Mouse (Mus musculus): ENCODE measurements around the gene Sap30bp. TPM values are rescaled to one million over a fixed set of nuclear protein-coding genes. Genes with fewer than 3 reads are reported as not detected.
A peak's percentile ranks its signal among the peaks of the same experiment; 100 is the strongest.

The Sap30bp gene
- total RNA-seq, 2 experiments from 2014 or later: 46.7 to 50.1 TPM

- TF ChIP-seq CTCF (IDR thresholded peaks at IDR 0.05): peak; percentile 94
- Histone ChIP-seq H3K4me3 (no peak overlapping the region), H3K27ac (no peak overlapping the region)
- DNase-seq (ENCODE audit: extremely low spot score in 1 of 2, low spot score in 2 of 2): peak; percentile 45 to 63
- intact Hi-C loops (cut with DNase I): loop anchor here (1.0 to 5.0 kb wide), 2 partner anchors 59 to 192 kb away; partner anchors contain the start of gene Trim65
Observed at GRCm38 (mm10) chr11:115939690-115940329, 6.7 kb downstream of the Sap30bp start.

- Histone ChIP-seq H3K27ac (no peak overlapping the region), H3K4me3 (no peak overlapping the region)
- peak; percentile 20 for TF ChIP-seq CTCF (IDR thresholded peaks at IDR 0.05)
- intact Hi-C loops (cut with DNase I): no loop called here
- no peak for DNase-seq (ENCODE audit: extremely low spot score in 1 of 2, low spot score in 2 of 2)
Observed at GRCm38 (mm10) chr11:115941980-115942379, 8.9 kb downstream of the Sap30bp start.

GRCm38 (mm10) chr11:115945247-115945646 is 12.2 kb downstream of the Sap30bp start:
- TF ChIP-seq CTCF (IDR thresholded peaks at IDR 0.05): no peak
- H3K27ac ChIP-seq: no peak overlapping the region
- no peak for DNase-seq (ENCODE audit: extremely low spot score in 1 of 2, low spot score in 2 of 2)
- no peak overlapping the region for H3K4me3 ChIP-seq
- intact Hi-C loops (cut with DNase I): no loop called here

GRCm38 (mm10) chr11:115946221-115946828 is 13.2 kb downstream of the Sap30bp start:
- no peak for DNase-seq (ENCODE audit: extremely low spot score in 1 of 2, low spot score in 2 of 2)
- intact Hi-C loops (cut with DNase I): no loop called here
- TF ChIP-seq CTCF (IDR thresholded peaks at IDR 0.05): no peak
- H3K4me3 ChIP-seq: no peak overlapping the region
- no peak overlapping the region for H3K27ac ChIP-seq

GRCm38 (mm10) chr11:115948316-115948715 is 15.2 kb downstream of the Sap30bp start:
- intact Hi-C loops (cut with DNase I): no loop called here
- no peak for DNase-seq (ENCODE audit: extremely low spot score in 1 of 2, low spot score in 2 of 2)
- Histone ChIP-seq H3K27ac (no peak overlapping the region), H3K4me3 (no peak overlapping the region)
- no peak for TF ChIP-seq CTCF (IDR thresholded peaks at IDR 0.05)

- DNase-seq (ENCODE audit: extremely low spot score in 1 of 2, low spot score in 2 of 2): no peak
- H3K27ac ChIP-seq: no peak overlapping the region
- intact Hi-C loops (cut with DNase I): no loop called here
Observed at GRCm38 (mm10) chr11:115950719-115951118, 17.6 kb downstream of the Sap30bp start.

GRCm38 (mm10) chr11:115954712-115955111 is 21.6 kb downstream of the Sap30bp start:
- Histone ChIP-seq H3K27ac (no peak overlapping the region), H3K4me3 (no peak overlapping the region)
- DNase-seq (ENCODE audit: extremely low spot score in 1 of 2, low spot score in 2 of 2): no peak
- intact Hi-C loops (cut with DNase I): no loop called here
- TF ChIP-seq CTCF (IDR thresholded peaks at IDR 0.05): no peak

More at GRCm38 (mm10) chr11:115950719-115951118, 17.6 kb downstream of the Sap30bp start:
- H3K4me3 ChIP-seq: no peak overlapping the region
- TF ChIP-seq CTCF (IDR thresholded peaks at IDR 0.05): no peak

- intact Hi-C loops (cut with DNase I): no loop called here
- Histone ChIP-seq H3K27ac (peak overlapping the region; percentile 64), H3K4me3 (no peak overlapping the region)
- TF ChIP-seq CTCF (IDR thresholded peaks at IDR 0.05): no peak
- no peak for DNase-seq (ENCODE audit: extremely low spot score in 1 of 2, low spot score in 2 of 2)
Observed at GRCm38 (mm10) chr11:115955195-115955858, 22.2 kb downstream of the Sap30bp start.

GRCm38 (mm10) chr11:115956453-115956852 is 23.4 kb downstream of the Sap30bp start:
- no peak for TF ChIP-seq CTCF (IDR thresholded peaks at IDR 0.05)
- Histone ChIP-seq H3K4me3 (no peak overlapping the region), H3K27ac (peak overlapping the region; percentile 59)
- DNase-seq (ENCODE audit: extremely low spot score in 1 of 2, low spot score in 2 of 2): no peak
- intact Hi-C loops (cut with DNase I): no loop called here

- Histone ChIP-seq H3K27ac (peak overlapping the region; percentile 59; the same call in 1 of the 2 replicates), H3K4me3 (no peak overlapping the region)
- no peak for TF ChIP-seq CTCF (IDR thresholded peaks at IDR 0.05)
- intact Hi-C loops (cut with DNase I): no loop called here
- no peak for DNase-seq (ENCODE audit: extremely low spot score in 1 of 2, low spot score in 2 of 2)
Observed at GRCm38 (mm10) chr11:115957971-115958370, 24.9 kb downstream of the Sap30bp start.

GRCm38 (mm10) chr11:115959018-115959417 is 25.9 kb downstream of the Sap30bp start:
- no peak overlapping the region for H3K4me3 ChIP-seq
- no peak for TF ChIP-seq CTCF (IDR thresholded peaks at IDR 0.05)
- intact Hi-C loops (cut with DNase I): no loop called here
- H3K27ac ChIP-seq: no peak overlapping the region
- DNase-seq (ENCODE audit: extremely low spot score in 1 of 2, low spot score in 2 of 2): no peak

GRCm38 (mm10) chr11:115962651-115963412 is 29.8 kb downstream of the Sap30bp start:
- H3K4me3 ChIP-seq: no peak overlapping the region
- no peak overlapping the region for H3K27ac ChIP-seq
- no peak for DNase-seq (ENCODE audit: extremely low spot score in 1 of 2, low spot score in 2 of 2)
- no peak for TF ChIP-seq CTCF (IDR thresholded peaks at IDR 0.05)
- intact Hi-C loops (cut with DNase I): no loop called here

All from left cerebral cortex, adult 2 months (tissue).